Mouse (Mus musculus) neural tube, embryonic 13.5 days (tissue): ENCODE results near the gene Omp. TPM values are rescaled to one million over a fixed set of nuclear protein-coding genes. Genes with fewer than 3 reads are reported as not detected.
A peak's percentile ranks its signal among the peaks of the same experiment; 100 is the strongest.
"Not testable (repeated sequence)": the region's sequence is repeated elsewhere in the genome, so short reads cannot be mapped to it uniquely, and the experiment has no call there.

Source experiments
- ATAC-seq: fragments of 200-750 bp; cut with Nextera tagmentation; 2 replicates; pipeline ENCODE4 v1.8.0; 2017; ENCODE audit warnings: low read depth, mild to moderate bottlenecking, moderate TSS enrichment, moderate library complexity
- H3K27ac ChIP-seq: fragments of 300-500 bp; sonication (generic); replicated peaks from 2 replicates; pipeline ENCODE4 v1.5.1; 2015; ENCODE audit warnings: moderate library complexity, mild to moderate bottlenecking, inconsistent platforms
- H3K27me3 ChIP-seq: fragments of 300-500 bp; sonication (generic); 2 replicates; pipeline ENCODE4 v1.6.1; 2015; ENCODE audit warnings: mild to moderate bottlenecking, inconsistent platforms
- H3K36me3 ChIP-seq: fragments of 300-500 bp; sonication (generic); 2 replicates; pipeline ENCODE4 v1.6.1; 2015; ENCODE audit warnings: mild to moderate bottlenecking, inconsistent platforms
- H3K4me1 ChIP-seq: fragments of 300-500 bp; sonication (generic); replicated peaks from 2 replicates; pipeline ENCODE4 v1.6.1; 2015; ENCODE audit warnings: inconsistent platforms
- H3K4me2 ChIP-seq: fragments of 300-500 bp; sonication (generic); 2 replicates; pipeline ENCODE4 v1.6.1; 2015; ENCODE audit warnings: inconsistent platforms, mild to moderate bottlenecking, moderate library complexity
- H3K4me3 ChIP-seq: fragments of 300-500 bp; sonication (generic); 2 replicates; pipeline ENCODE4 v1.5.1; 2015; ENCODE audit warnings: mild to moderate bottlenecking, inconsistent platforms
- H3K9ac ChIP-seq: fragments of 300-500 bp; sonication (generic); 2 replicates; pipeline ENCODE4 v1.6.1; 2015; ENCODE audit warnings: moderate library complexity, mild to moderate bottlenecking, inconsistent platforms
- H3K9me3 ChIP-seq: fragments of 300-500 bp; sonication (generic); 2 replicates; pipeline ENCODE4 v1.6.1; 2016; ENCODE audit warnings: inconsistent platforms
- WGBS: fragments of 180-500 bp; shearing (Covaris S2); methylation state at CpG from one replicate; pipeline ENCODE4 v1.1.7; 2015; 5-methylcytosine and 5-hydroxymethylcytosine counted together
- polyA plus RNA-seq: library from polyadenylated mRNA; unstranded; fragments of >200 nt; fragmentation: Nextera tagmentation; extraction: Ambion mirVana; gene quantifications from 2 replicates; pipeline ENCODE4 v1.2.1, GENCODE M21; 2015

Omp gene
- polyA plus RNA-seq, result 0.45 and 0.60 TPM in 2 replicates

GRCm38 (mm10) chr7:98145402-98145801 is at the start of gene Omp:
Omp (minus strand) TSS chr7:98145502.
- ATAC-seq, result no peak
- H3K4me2 ChIP-seq, result no peak within 1 kb of the TSS
- H3K9ac ChIP-seq, result no peak within 1 kb of the TSS
- H3K27me3 ChIP-seq, result no peaks in the 10 kb centered on the region
- H3K4me3 ChIP-seq, result no peak within 1 kb of the TSS
- WGBS, result 92% methylated on average over 5 of the region's 5 CpGs
- 0 out of 2 replicates have a peak, but pooled peaks cover 4% of the 10 kb centered on the region for H3K36me3 ChIP-seq
- H3K9me3 ChIP-seq, result no peaks in the 10 kb centered on the region
- no peak within 1 kb of the TSS for H3K27ac ChIP-seq
- H3K4me1 ChIP-seq, result peaks cover 38% of the 10 kb centered on the region

GRCm38 (mm10) chr7:98194026-98194792 is 48.9 kb upstream of the Omp start:
- peak overlapping the region; percentile 71 for H3K4me2 ChIP-seq
- H3K4me3 ChIP-seq, result peak overlapping the region; percentile 39
- H3K27ac ChIP-seq, result no peak overlapping the region
- peak; percentile 69 for ATAC-seq
- H3K27me3 ChIP-seq, result peaks cover 61% of the 10 kb centered on the region
- H3K9ac ChIP-seq, result peak overlapping the region; percentile 52
- H3K36me3 ChIP-seq, result no peaks in the 10 kb centered on the region
- H3K4me1 ChIP-seq, result peaks cover 24% of the 10 kb centered on the region
- WGBS, result 2% methylated on average over 61 of the region's 61 CpGs
- no peaks in the 10 kb centered on the region for H3K9me3 ChIP-seq

GRCm38 (mm10) chr7:98193515-98194025 is 48.3 kb upstream of the Omp start:
- ATAC-seq, result peak; percentile 79
- H3K36me3 ChIP-seq, result no peaks in the 10 kb centered on the region
- no peak overlapping the region for H3K27ac ChIP-seq
- H3K27me3 ChIP-seq, result peaks cover 61% of the 10 kb centered on the region
- WGBS, result 3% methylated on average over 36 of the region's 36 CpGs
- H3K9ac ChIP-seq, result peak overlapping the region; percentile 52
- H3K4me2 ChIP-seq, result peak overlapping the region; percentile 71
- H3K4me1 ChIP-seq, result peaks cover 24% of the 10 kb centered on the region
- no peaks in the 10 kb centered on the region for H3K9me3 ChIP-seq
- H3K4me3 ChIP-seq, result peak overlapping the region; percentile 39

- Histone ChIP-seq H3K9ac (no peak overlapping the region), H3K4me3 (no peak overlapping the region), H3K4me2 (no peak overlapping the region), H3K4me1 (peaks cover 28% of the 10 kb centered on the region), H3K36me3 (no peaks in the 10 kb centered on the region), H3K9me3 (no peaks in the 10 kb centered on the region), H3K27ac (no peak overlapping the region), H3K27me3 (peaks cover 57% of the 10 kb centered on the region)
- ATAC-seq, result no peak
- WGBS, result 67% methylated on average over 17 of the region's 17 CpGs
These were observed 46.4 kb upstream of the Omp start for GRCm38 (mm10) chr7:98191571-98192250.

GRCm38 (mm10) chr7:98190578-98190977 is 45.3 kb upstream of the Omp start:
- Histone ChIP-seq H3K4me2 (no peak overlapping the region), H3K27me3 (peaks cover 46% of the 10 kb centered on the region)
- 89% methylated on average over 1 of the region's 1 CpGs for WGBS

GRCm38 (mm10) chr7:98189745-98190144 is 44.4 kb upstream of the Omp start:
- no peak for ATAC-seq
- Histone ChIP-seq H3K27me3 (peaks cover 38% of the 10 kb centered on the region), H3K27ac (no peak overlapping the region), H3K9me3 (no peaks in the 10 kb centered on the region), H3K4me3 (no peak overlapping the region), H3K4me1 (peaks cover 48% of the 10 kb centered on the region), H3K9ac (no peak overlapping the region), H3K36me3 (no peaks in the 10 kb centered on the region), H3K4me2 (no peak overlapping the region)
- WGBS, result 41% methylated on average over 3 of the region's 3 CpGs

More at GRCm38 (mm10) chr7:98190578-98190977, 45.3 kb upstream of the Omp start:
- Histone ChIP-seq H3K9ac (no peak overlapping the region), H3K4me1 (peaks cover 40% of the 10 kb centered on the region), H3K4me3 (no peak overlapping the region), H3K9me3 (no peaks in the 10 kb centered on the region), H3K36me3 (no peaks in the 10 kb centered on the region), H3K27ac (no peak overlapping the region)
- no peak for ATAC-seq

- Histone ChIP-seq H3K9ac (no peak overlapping the region), H3K9me3 (no peaks in the 10 kb centered on the region)
These were observed 43.4 kb upstream of the Omp start for GRCm38 (mm10) chr7:98188680-98189079.

GRCm38 (mm10) chr7:98188238-98188637 is 42.9 kb upstream of the Omp start:
- Histone ChIP-seq H3K4me3 (no peak overlapping the region), H3K27ac (no peak overlapping the region), H3K9me3 (no peaks in the 10 kb centered on the region), H3K27me3 (peaks cover 22% of the 10 kb centered on the region), H3K4me2 (no peak overlapping the region), H3K9ac (no peak overlapping the region), H3K36me3 (no peaks in the 10 kb centered on the region), H3K4me1 (peaks cover 36% of the 10 kb centered on the region)
- 95% methylated on average over 2 of the region's 2 CpGs for WGBS
- ATAC-seq, result no peak

More at GRCm38 (mm10) chr7:98188680-98189079, 43.4 kb upstream of the Omp start:
- ATAC-seq, result no peak
- WGBS, result 94% methylated on average over 2 of the region's 2 CpGs
- Histone ChIP-seq H3K4me1 (peaks cover 41% of the 10 kb centered on the region), H3K27ac (no peak overlapping the region), H3K4me3 (no peak overlapping the region), H3K27me3 (peaks cover 27% of the 10 kb centered on the region), H3K36me3 (no peaks in the 10 kb centered on the region), H3K4me2 (no peak overlapping the region)

- Histone ChIP-seq H3K27ac (peak overlapping the region; percentile 77), H3K27me3 (peaks cover 13% of the 10 kb centered on the region), H3K4me1 (peaks cover 34% of the 10 kb centered on the region)
- not testable (repeated sequence) for H3K36me3 ChIP-seq, H3K9ac ChIP-seq, H3K9me3 ChIP-seq, ATAC-seq, H3K4me2 ChIP-seq, H3K4me3 ChIP-seq
- 60% methylated on average over 3 of the region's 3 CpGs for WGBS
These were observed 42.0 kb upstream of the Omp start for GRCm38 (mm10) chr7:98187332-98187731.

- 21% methylated on average over 8 of the region's 8 CpGs for WGBS
- Histone ChIP-seq H3K27me3 (peaks cover 6% of the 10 kb centered on the region), H3K27ac (peak overlapping the region; percentile 81), H3K36me3 (no peaks in the 10 kb centered on the region), H3K4me1 (peaks cover 34% of the 10 kb centered on the region), H3K4me2 (no peak overlapping the region), H3K4me3 (no peak overlapping the region), H3K9me3 (no peaks in the 10 kb centered on the region), H3K9ac (no peak overlapping the region)
- peak; percentile 77 for ATAC-seq
These were observed 41.3 kb upstream of the Omp start for GRCm38 (mm10) chr7:98186637-98187036.

GRCm38 (mm10) chr7:98185326-98185725 is 40.0 kb upstream of the Omp start:
- peak; percentile 16; the same call in 1 of the 2 replicates for ATAC-seq
- Histone ChIP-seq H3K4me1 (peaks cover 34% of the 10 kb centered on the region), H3K9me3 (no peaks in the 10 kb centered on the region), H3K4me3 (no peak overlapping the region), H3K36me3 (no peaks in the 10 kb centered on the region), H3K9ac (no peak overlapping the region), H3K4me2 (no peak overlapping the region), H3K27me3 (no peaks in the 10 kb centered on the region), H3K27ac (peak overlapping the region; percentile 81)
- WGBS, result 53% methylated on average over 6 of the region's 6 CpGs
